Mouse (Mus musculus) kidney, postnatal 36 days (tissue): ENCODE data around the gene Nectin4.

Experiments used
- DNase-seq, 2 experiments: peaks; one replicate each; pipeline ENCODE4 v3.0.0; 2021 to 2022; ENCODE audit warnings: mixed read lengths in 2 of 2

Gene Nectin4

DNA sequence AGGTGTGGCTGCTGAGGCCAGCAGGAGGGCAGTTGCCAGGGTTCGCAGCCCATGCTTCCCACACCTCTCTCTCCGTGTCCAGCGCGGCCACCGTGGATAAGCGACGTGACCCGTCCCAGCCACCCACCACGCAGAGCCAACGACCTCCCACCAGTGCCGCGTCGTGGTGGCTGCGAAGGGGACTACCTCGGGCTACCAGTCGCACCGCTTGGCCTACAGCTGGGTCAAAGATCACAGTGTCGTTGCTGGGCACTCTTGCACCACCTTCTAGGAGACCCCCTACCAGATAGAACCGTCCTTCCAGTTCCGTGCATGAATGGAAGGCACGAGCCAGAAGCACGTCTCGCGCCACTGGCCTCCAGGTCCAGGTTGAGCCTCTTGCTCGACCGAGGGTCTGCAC is 9.6 kb upstream of the Nectin4 start:
- DNase-seq, result peak in 1 of 2 experiments; percentile 27

DNA sequence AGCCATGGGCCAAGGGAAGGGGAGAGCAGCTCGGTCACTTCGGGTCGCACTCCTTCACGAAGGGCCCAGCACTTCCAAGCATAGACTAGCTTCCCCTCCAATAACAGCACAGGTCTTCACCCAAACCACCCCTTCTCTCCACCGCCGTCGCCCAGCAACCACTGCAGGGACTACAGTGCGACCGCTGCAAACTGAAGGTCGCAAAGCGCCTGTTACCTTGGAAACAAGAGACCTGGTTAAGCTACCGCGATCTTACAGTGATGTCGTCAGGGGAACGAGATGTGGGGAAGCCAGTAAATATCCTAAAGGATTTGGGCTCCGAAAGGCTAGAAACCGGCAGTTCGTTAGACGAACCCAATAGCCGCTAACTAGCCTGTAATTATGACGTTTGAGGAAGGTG is 9.2 kb upstream of the Nectin4 start, which contains the start of gene Klhdc9:
Gene Klhdc9 (minus strand): TSS at position 143 of the 400 bp plus-strand sequence.
- peak; percentile 92 to 94 for DNase-seq

GRCm38 (mm10) chr1:171361106-171362103 is 8.5 kb upstream of the Nectin4 start:
- DNase-seq, result peak; percentile 71 to 84

- DNase-seq, result no peak
Measured at GRCm38 (mm10) chr1:171365934-171366333, 4.0 kb upstream of the Nectin4 start.

GRCm38 (mm10) chr1:171372880-171373279 is 3.0 kb downstream of the Nectin4 start:
- no peak for DNase-seq

DNA sequence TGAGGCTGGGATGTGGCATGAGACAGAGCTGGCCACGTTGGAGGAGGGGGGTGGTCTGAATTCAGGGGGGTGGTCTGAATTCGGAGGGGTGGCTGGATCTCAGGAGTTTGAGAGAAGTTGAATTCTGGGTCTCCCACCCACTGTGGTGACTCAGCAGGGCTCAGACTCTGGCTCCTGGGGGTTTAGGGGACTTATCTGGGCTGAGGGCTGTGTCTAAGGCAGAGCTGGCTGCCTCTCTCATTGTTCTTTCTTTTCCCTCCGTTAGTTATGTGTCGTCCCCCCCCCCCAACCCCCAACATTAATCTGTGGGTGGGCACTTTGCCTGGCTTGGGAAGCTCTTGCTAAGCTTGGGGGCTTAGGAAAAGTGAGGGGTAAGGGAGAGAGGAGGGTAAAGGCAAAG is 4.0 kb downstream of the Nectin4 start:
- no peak for DNase-seq

GRCm38 (mm10) chr1:171375646-171376097 is 5.8 kb downstream of the Nectin4 start:
- no peak for DNase-seq

DNA sequence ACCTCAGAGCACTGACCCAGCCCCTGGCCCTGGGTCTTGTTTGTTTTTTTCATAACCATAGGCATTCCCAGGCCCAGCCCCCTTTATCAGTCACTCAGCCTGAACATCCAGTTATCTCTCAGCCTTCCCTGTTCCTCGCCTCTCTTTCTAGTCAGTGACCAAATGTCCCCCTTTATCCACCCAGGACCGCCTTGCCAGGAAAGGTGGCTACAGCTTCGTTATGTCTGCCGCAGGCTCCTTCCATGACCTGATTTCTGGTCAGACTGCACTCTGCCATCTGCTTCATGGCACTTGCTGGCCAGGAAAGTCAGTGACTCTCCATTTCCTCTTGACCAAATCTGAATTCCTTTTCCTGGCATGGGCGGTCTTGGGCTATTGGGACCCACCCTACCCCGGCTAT is 8.4 kb downstream of the Nectin4 start:
- DNase-seq, result no peak

- DNase-seq, result peak; percentile 84 to 89
Measured at GRCm38 (mm10) chr1:171379935-171380599, 10.2 kb downstream of the Nectin4 start.

GRCm38 (mm10) chr1:171382096-171382620 is 12.3 kb downstream of the Nectin4 start:
- DNase-seq, result no peak

DNA sequence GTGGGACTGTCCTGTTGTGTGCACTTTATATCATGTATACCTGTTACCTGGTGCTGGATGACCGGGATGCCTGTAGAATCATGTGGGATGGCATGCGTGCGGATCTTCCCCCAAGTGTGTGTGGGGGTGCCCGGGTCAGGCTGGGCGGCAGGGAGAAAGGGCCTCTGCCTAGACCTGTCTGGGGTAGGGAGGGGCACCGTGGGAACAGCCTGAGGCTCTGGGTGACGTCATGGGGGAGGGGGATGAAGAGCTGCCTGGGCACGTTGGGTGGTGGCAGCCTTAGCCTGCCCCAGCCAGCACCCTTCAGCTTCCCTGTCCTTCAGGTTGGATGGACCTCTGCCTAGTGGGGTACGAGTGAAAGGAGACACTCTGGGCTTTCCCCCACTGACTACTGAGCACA is 14.5 kb downstream of the Nectin4 start:
- no peak for DNase-seq

GRCm38 (mm10) chr1:171385171-171385570 is 15.3 kb downstream of the Nectin4 start:
- DNase-seq, result peak in 1 of 2 experiments; percentile 11

DNA sequence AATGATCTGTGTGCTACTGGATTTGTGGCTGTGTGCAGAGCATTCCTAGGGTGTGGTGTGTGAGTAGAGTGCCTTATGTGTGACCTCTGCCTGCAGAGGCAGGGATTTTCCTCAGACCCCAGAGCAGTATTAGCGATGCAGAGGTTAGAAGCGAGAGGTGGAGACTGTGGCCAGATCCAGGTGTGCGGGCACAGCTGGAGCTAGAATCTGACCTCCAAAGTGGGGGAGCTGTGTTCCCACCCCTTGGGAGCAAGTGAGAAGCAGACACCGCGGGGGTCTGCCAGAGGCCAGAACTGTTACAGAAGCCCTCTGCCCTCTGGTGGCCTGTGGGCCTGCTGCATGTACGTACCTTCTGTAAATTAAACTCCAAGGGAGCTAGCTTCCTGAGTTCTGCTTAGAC is 17.2 kb downstream of the Nectin4 start:
- DNase-seq, result peak in 1 of 2 experiments; percentile 24

GRCm38 (mm10) chr1:171388376-171389102 is 18.6 kb downstream of the Nectin4 start, which contains the start of gene Arhgap30:
TSS of gene Arhgap30 (plus strand) at chr1:171388954.
- peak; percentile 29 to 31 for DNase-seq

GRCm38 (mm10) chr1:171390101-171390500 is 20.2 kb downstream of the Nectin4 start:
- DNase-seq, result peak in 1 of 2 experiments; percentile 22

DNA sequence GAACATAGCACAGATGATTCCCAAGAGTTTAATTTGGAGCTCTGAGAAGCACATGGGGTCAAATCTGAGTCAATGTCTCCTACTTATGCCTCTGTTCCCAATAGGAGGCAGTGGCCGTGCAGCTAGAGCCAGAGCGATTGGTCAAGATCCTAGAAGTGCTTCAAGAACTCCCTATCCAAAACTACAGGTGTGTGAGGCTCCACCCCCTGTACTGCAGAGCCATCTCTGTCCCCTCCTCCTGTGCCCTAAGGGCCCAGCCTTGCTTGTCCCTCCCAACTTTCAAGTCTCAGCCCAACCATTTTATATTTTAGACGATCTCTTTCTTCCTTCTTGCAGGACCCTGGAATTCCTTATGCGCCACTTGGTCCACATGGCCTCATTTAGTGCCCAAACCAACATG is 31.9 kb downstream of the Nectin4 start:
- no peak for DNase-seq

DNA sequence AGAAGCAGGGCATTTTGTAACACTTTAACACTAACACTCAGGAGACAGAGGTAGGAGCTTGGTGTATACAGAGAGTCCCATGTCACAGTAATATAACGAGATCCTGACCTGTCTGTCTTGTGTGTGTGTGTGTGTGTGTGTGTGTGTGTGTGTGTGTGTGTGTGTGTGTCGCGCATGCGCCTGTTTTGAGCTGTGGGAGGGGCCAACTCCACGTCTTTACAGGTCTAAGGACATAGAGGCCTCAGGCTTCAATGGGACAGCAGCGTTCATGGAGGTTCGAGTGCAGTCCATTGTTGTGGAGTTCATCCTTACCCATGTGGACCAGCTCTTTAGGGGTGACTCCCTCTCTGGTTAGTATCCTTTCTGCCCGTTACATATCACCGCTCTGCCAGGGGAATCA is 33.1 kb downstream of the Nectin4 start:
- no peak for DNase-seq

- no peak for DNase-seq
Measured at GRCm38 (mm10) chr1:171407263-171407662, 37.4 kb downstream of the Nectin4 start.

DNA sequence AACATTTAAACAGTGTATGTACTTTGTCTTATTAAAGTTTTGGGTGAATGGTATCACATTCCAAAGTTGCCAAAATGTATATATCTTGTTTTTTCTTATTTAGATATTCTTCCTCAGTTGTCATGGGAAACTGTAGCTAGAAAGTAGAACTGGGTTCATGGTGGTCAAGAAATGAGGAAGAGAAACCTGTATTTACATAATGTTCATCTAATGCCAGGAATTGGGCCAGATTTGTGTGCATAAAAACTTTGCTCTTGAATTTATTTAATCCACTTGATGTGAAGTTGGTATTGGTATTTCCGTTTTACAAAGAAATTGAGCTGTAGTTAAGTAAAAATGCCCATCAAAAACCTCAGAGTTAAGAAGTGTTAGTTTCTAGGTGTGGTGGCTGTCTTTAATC is 40.3 kb downstream of the Nectin4 start:
- DNase-seq, result no peak

DNA sequence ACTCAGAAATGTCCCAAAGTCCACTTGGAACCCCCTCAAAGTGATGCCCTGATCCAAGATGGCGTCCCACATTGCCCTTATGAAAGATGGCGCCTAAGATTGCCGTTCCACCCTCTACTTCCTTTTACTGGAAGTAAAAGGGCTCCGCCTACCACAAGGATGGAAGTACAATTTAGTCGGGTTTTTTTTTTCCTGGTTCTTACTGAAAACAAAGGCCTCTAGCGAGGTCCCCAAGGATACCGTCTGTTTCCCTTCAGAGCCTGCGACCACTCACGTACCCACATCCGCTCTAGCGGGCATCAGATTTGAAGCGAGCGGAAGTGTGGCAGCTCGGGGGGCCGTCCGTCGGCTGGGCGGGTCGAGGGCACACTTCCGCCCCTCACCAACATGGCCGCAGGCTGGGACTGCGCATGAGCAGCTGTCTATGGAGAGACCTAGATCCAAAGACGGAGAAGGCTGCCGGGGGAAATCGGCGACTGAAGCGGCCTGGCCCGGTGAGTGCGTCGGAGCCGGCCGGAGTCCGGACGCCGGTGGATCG is 41.1 kb downstream of the Nectin4 start, which contains the start of gene Usf1:
Gene Usf1 (plus strand): TSS at position 367 of the 538 bp plus-strand sequence.
- peak; percentile 95 to 96 for DNase-seq

GRCm38 (mm10) chr1:171411492-171411941 is 41.6 kb downstream of the Nectin4 start:
- DNase-seq, result no peak

GRCm38 (mm10) chr1:171412001-171412441 is 42.1 kb downstream of the Nectin4 start:
- peak; percentile 39 to 52 for DNase-seq
